Comparison of ENCODE assay signal across 19 mouse cellular contexts in the genomic region with DNA sequence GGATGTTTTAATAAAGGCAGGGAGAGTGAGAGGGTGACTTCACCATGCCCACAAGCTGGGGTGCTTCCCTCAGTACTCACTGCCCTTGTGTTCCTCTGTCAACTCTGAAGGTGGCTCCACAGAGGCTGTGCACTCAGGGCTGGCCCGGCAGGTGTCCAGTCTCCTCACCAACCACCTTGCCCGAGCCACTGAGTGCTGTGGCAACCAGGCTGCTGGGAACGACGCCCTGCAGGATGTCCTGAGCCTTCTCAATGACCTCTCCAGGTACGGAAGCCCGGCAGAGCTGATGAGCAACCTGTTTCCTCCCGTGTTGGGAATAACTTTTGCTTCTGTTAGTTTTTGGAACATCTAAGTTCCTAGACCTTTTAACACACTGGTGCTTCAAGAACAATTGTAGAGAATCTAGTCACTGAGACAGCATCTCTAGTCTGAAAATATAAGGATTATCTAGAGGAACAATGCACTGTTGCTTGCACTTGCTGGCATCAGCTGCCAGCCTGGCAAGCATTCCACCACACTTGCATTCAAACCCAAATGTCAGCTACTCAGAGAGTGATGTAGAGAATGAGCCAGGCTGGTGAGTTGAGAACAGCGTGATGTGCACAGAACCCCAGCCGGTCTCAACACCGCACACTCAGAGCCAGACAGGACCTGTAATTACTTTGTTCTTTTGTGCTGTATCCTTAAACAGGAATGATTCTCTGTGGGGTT.
DNase-seq lines count a peak whose midpoint lies in the region; ATAC-seq and TF ChIP-seq lines count a peak whose summit lies in the region.
"Had no signal": no experiment of that assay in that cellular context is flagged by ENCODE, and none has a peak within 500 bp of the region (broad histone marks: within the 10 kb centered on the region; RNA-seq: fewer than 3 reads in every experiment).

No protein-coding gene starts in this region.

- TF ChIP-seq CTCF in left cerebral cortex, adult 2 months (IDR thresholded peaks at IDR 0.05): no peak
- no peak for TF ChIP-seq CTCF in midbrain, postnatal 0 days (IDR thresholded peaks at IDR 0.05)

- intact Hi-C loops in left cerebral cortex, adult 2 months (cut with DNase I): no loop called here

- H3K4me3 ChIP-seq in left cerebral cortex, adult 2 months: no peak overlapping the region
- no peak overlapping the region for H3K4me3 ChIP-seq in midbrain, postnatal 0 days (ENCODE audit: low read depth, low read length)
- H3K4me3 ChIP-seq: embryonic facial prominence, embryonic 10.5 days; heart, adult 2 months; heart, embryonic 15.5 days; limb, embryonic 13.5 days; liver, embryonic 15.5 days had no signal

- peaks cover 87% of the 10 kb centered on the region for H3K36me3 ChIP-seq in midbrain, postnatal 0 days (ENCODE audit: insufficient read depth, low read length)

- H3K9me3 ChIP-seq in midbrain, postnatal 0 days (ENCODE audit: low read length): no peaks in the 10 kb centered on the region
- H3K9me3 ChIP-seq: embryonic facial prominence, embryonic 10.5 days; heart, embryonic 15.5 days; limb, embryonic 13.5 days; liver, embryonic 15.5 days had no signal

- H3K4me2 ChIP-seq in midbrain, postnatal 0 days (ENCODE audit: low read depth, low read length, poor library complexity, severe bottlenecking): no peak overlapping the region
- H3K4me2 ChIP-seq: heart, embryonic 15.5 days; limb, embryonic 13.5 days; liver, embryonic 15.5 days had no signal

- no peak for ATAC-seq in midbrain, postnatal 0 days (ENCODE audit: low FRiP score)
- ATAC-seq: forebrain, embryonic 16.5 days; lung, postnatal 0 days had no signal

- H3K4me1 ChIP-seq in midbrain, postnatal 0 days (ENCODE audit: insufficient read depth, low read length): no peaks in the 10 kb centered on the region
- H3K4me1 ChIP-seq: embryonic facial prominence, embryonic 10.5 days; heart, embryonic 15.5 days; limb, embryonic 13.5 days; liver, embryonic 15.5 days had no signal

- H3K27me3 ChIP-seq in midbrain, postnatal 0 days (ENCODE audit: insufficient read depth, low read length): no peaks in the 10 kb centered on the region
- H3K27me3 ChIP-seq: heart, embryonic 15.5 days; limb, embryonic 13.5 days; liver, embryonic 15.5 days had no signal

- peak; percentile 38 for DNase-seq in left cerebral cortex, adult 11 months (ENCODE audit: low spot score)
- no peak for DNase-seq in left cerebral cortex, adult 2 months (ENCODE audit: extremely low spot score in 1 of 2, low spot score in 2 of 2)
- DNase-seq in cerebellum, adult 8-10 months: peak; percentile 47
- peak; percentile 50 to 68 for DNase-seq in cerebellum, postnatal 25 days
- DNase-seq in layer of hippocampus, postnatal 10 days (ENCODE audit: low spot score in 2 of 2): peak; percentile 33 to 42
- DNase-seq in midbrain, postnatal 0 days (ENCODE audit: low spot score): no peak
- DNase-seq in gastrocnemius, adult 8-10 months (ENCODE audit: low spot score in 2 of 2): no peak
- DNase-seq: gastrocnemius, postnatal 10 days; heart, adult 2 months; kidney, postnatal 4 days; midbrain, embryonic 14.5 days; right cerebral cortex, postnatal 4 days; thymus, postnatal 36 days had no signal

- no peak overlapping the region for H3K9ac ChIP-seq in midbrain, postnatal 0 days (replicated peaks; ENCODE audit: low read length, poor library complexity, severe bottlenecking)
- H3K9ac ChIP-seq: heart, embryonic 15.5 days; limb, embryonic 13.5 days; liver, embryonic 15.5 days had no signal

- WGBS in midbrain, postnatal 0 days: 87% methylated on average over 10 of the region's 10 CpGs

- no peak overlapping the region for H3K27ac ChIP-seq in left cerebral cortex, adult 2 months
- no peak overlapping the region for H3K27ac ChIP-seq in midbrain, postnatal 0 days (ENCODE audit: low read depth, low read length)
- H3K27ac ChIP-seq: embryonic facial prominence, embryonic 10.5 days; heart, adult 2 months; heart, embryonic 15.5 days; limb, embryonic 13.5 days; liver, embryonic 15.5 days had no signal

Comparison
In these comparisons a context has a peak if more than half of its experiments do, and no peak if none do; other contexts are left out.
1. DNase-seq: peak in left cerebral cortex, adult 11 months (single experiment), cerebellum, adult 8-10 months (single experiment), cerebellum, postnatal 25 days (2 of 2) and layer of hippocampus, postnatal 10 days (2 of 2); none in left cerebral cortex, adult 2 months (0 of 2), midbrain, postnatal 0 days (single experiment) and gastrocnemius, adult 8-10 months (0 of 2).